Mouse (Mus musculus) megakaryocyte, embryonic 14.5 days (primary cell): ENCODE measurements around the gene Tnfsf12. TPM values are rescaled to one million over a fixed set of nuclear protein-coding genes. Genes with fewer than 3 reads are reported as not detected.
"Not testable (repeated sequence)": the region's sequence is repeated elsewhere in the genome, so short reads cannot be mapped to it uniquely, and the experiment has no call there.

Experiments
- H3K27me3 ChIP-seq: replicated peaks from 2 replicates; pipeline ENCODE3; 2012; ENCODE audit warnings: inconsistent platforms
- H3K36me3 ChIP-seq: replicated peaks from 2 replicates; pipeline ENCODE3; 2012; ENCODE audit warnings: low read length, inconsistent platforms, mixed read lengths
- H3K4me1 ChIP-seq: 2 replicates; pipeline ENCODE4 v1.6.1; 2012; ENCODE audit warnings: inconsistent platforms
- H3K4me3 ChIP-seq: replicated peaks from 2 replicates; pipeline ENCODE3; 2012; ENCODE audit warnings: moderate library complexity, mild to moderate bottlenecking, inconsistent platforms
- H3K9me3 ChIP-seq: 2 replicates; pipeline ENCODE4 v1.6.1; 2012; ENCODE audit warnings: inconsistent platforms
- FLI1 ChIP-seq: IDR thresholded peaks from 2 replicates; pipeline ENCODE4 v1.6.1; 2012; ENCODE audit warnings: low read length, inconsistent platforms, mixed read lengths
- GATA1 ChIP-seq: IDR thresholded peaks from 3 replicates; pipeline ENCODE4 v1.6.1; 2012; ENCODE audit warnings: mixed read lengths, low read length, inconsistent platforms, borderline replicate concordance
- polyA plus RNA-seq: library from polyadenylated mRNA; stranded (reverse); fragments of >175 nt; gene quantifications from 2 replicates; pipeline ENCODE4 v1.2.3, GENCODE M21; 2012; ENCODE audit warnings: low replicate concordance; ENCODE audit not compliant: insufficient read depth

The Tnfsf12 gene
- 5.3 and 13.1 TPM in 2 replicates for polyA plus RNA-seq

DNA sequence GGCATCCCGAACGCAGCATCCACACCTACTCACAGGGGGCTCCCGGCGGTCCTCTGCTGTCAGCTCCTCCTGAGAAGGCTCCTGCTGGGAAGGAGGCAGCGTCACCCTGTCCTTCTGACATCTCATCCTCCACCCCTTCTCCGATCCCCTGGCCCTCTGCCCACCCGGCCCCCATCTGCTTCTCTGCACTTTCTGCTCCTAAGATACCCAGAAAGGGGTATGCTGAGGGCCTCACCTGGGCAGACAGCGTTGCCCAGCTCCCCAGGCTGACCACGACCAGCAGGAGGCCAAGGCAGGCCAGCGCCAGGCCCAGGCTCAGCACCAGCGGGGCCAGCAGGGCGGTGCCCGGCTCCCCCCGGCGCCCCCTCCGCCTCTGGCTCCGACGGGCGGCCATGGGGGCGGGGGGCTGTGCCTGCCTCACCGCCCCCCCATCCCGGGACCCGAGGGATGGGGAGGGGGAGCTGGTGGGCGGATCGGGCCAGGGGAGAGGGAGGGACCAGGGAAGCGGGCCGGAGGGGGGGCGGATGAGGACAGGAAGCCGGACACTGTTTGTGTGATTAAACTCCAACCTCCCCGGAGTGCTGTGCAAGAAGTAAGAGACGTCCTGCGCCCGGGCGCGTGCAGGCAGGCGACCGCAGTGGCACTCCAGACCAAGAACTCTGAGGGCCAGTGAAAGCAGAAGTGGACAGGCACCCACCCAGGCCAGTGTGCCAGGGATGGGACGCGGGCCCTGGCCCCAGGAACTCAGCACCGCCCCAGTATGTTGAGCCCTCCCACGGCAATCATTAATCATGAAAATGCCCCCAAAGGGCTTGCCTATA, at the start of gene Tnfsf12, which contains the start of gene Tnfsfm13:
Gene Tnfsf12, minus strand, starts transcription at position 489 of the 821 bp plus-strand sequence.
Gene Tnfsfm13, minus strand, starts transcription at position 738 of the 821 bp plus-strand sequence.
- Histone ChIP-seq H3K36me3 (no peaks in the 10 kb centered on the region), H3K4me1 (peaks cover 53% of the 10 kb centered on the region), H3K9me3 (peaks cover 5% of the 10 kb centered on the region), H3K27me3 (peaks cover 6% of the 10 kb centered on the region), H3K4me3 (peak within 1 kb of the TSS; percentile 87)
- TF ChIP-seq GATA1: no peak
- no peak for TF ChIP-seq FLI1

DNA sequence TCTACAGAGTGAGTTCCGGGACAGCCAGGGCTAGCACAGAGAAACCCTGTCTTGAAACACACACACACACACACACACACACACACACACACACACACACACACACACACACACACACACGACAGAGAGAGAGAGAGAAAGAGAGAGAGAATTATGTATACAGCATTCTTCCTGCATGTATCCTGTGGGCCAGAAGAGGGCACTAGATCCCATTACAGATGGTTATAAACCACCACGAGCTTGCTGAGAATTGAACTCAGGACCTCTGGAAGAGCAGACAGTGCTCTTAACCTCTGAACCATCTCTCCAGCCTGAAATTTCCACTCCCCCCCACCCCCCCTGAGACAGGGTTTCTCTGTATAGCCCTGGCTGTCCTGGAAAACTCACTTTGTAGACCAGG, 35.8 kb upstream of the Tnfsf12 start:
- not testable (repeated sequence) for H3K4me3 ChIP-seq, H3K27me3 ChIP-seq, H3K9me3 ChIP-seq, H3K4me1 ChIP-seq
- H3K36me3 ChIP-seq: peaks cover 33% of the 10 kb centered on the region

GRCm38 (mm10) chr11:69729063-69729462, 33.4 kb upstream of the Tnfsf12 start:
- H3K36me3 ChIP-seq: peaks cover 10% of the 10 kb centered on the region
- peaks cover 4% of the 10 kb centered on the region for H3K27me3 ChIP-seq
- no peak overlapping the region for H3K4me3 ChIP-seq
- H3K9me3 ChIP-seq: peaks cover 4% of the 10 kb centered on the region; the same call in 1 of the 2 replicates
- TF ChIP-seq FLI1 (no peak), GATA1 (no peak)
- H3K4me1 ChIP-seq: peaks cover 2% of the 10 kb centered on the region; the same call in 1 of the 2 replicates

DNA sequence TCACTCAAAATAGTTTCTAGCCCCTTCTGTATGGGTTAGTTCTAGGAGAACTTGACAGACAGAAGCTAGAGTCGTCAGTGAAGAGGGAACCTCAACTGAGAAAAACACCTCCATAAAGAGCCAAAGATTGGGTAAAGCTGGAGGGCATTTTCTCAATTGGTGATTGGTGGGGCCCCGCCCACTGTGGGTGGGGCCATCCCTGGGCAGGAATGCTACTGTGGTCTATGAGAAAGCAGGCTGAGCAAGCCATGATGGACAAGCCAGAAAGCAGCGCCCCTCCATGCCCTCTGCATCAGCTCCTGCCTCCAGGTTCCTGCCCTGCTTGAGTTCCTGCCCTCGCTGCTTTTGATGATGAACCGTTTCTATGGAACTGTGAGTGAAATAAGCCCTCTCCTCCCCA, 30.3 kb upstream of the Tnfsf12 start:
- Histone ChIP-seq H3K36me3 (no peaks in the 10 kb centered on the region), H3K9me3 (peaks cover 4% of the 10 kb centered on the region; the same call in 1 of the 2 replicates), H3K4me3 (no peak overlapping the region), H3K4me1 (peaks cover 2% of the 10 kb centered on the region; the same call in 1 of the 2 replicates), H3K27me3 (peaks cover 7% of the 10 kb centered on the region)
- TF ChIP-seq FLI1 (no peak), GATA1 (no peak)

DNA sequence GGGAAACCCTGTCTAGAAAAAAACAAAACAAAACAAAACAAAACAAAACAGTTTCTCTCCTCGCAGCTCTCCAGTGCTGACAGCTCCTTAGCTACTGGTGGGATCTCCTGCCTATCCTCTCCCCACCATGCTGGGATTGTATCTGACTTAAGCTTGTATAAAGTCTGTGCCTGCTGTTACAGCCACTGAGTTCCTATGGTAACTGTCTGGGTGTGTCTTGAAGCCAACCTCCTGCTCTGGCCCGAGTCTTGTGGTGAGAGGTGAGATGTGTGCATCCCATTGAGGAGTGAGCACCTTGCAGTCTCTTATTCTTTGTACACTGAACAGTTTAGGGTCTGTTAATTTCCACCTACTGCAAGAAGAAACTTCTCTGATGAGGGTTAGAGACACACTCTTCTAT, 27.4 kb upstream of the Tnfsf12 start:
- Histone ChIP-seq H3K4me3 (no peak overlapping the region), H3K4me1 (peaks cover 2% of the 10 kb centered on the region; the same call in 1 of the 2 replicates), H3K9me3 (peaks cover 4% of the 10 kb centered on the region; the same call in 1 of the 2 replicates), H3K27me3 (peaks cover 7% of the 10 kb centered on the region), H3K36me3 (no peaks in the 10 kb centered on the region)
- TF ChIP-seq FLI1 (no peak), GATA1 (no peak)

- H3K27me3 ChIP-seq: peaks cover 8% of the 10 kb centered on the region
- no peak overlapping the region for H3K4me3 ChIP-seq
- H3K9me3 ChIP-seq: peaks cover 4% of the 10 kb centered on the region; the same call in 1 of the 2 replicates
- H3K4me1 ChIP-seq: peaks cover 6% of the 10 kb centered on the region
- TF ChIP-seq GATA1 (no peak), FLI1 (no peak)
- no peaks in the 10 kb centered on the region for H3K36me3 ChIP-seq
Measured at GRCm38 (mm10) chr11:69720852-69721251, 25.2 kb upstream of the Tnfsf12 start.

- Histone ChIP-seq H3K27me3 (peaks cover 8% of the 10 kb centered on the region), H3K36me3 (no peaks in the 10 kb centered on the region), H3K4me3 (no peak overlapping the region), H3K9me3 (peaks cover 4% of the 10 kb centered on the region; the same call in 1 of the 2 replicates), H3K4me1 (peaks cover 12% of the 10 kb centered on the region)
- TF ChIP-seq GATA1: no peak
- TF ChIP-seq FLI1: no peak
Measured at GRCm38 (mm10) chr11:69719423-69719822, 23.8 kb upstream of the Tnfsf12 start.

GRCm38 (mm10) chr11:69718661-69719060, 23.0 kb upstream of the Tnfsf12 start:
- Histone ChIP-seq H3K36me3 (no peaks in the 10 kb centered on the region), H3K4me3 (no peak overlapping the region), H3K27me3 (peaks cover 8% of the 10 kb centered on the region), H3K4me1 (peaks cover 12% of the 10 kb centered on the region), H3K9me3 (peaks cover 4% of the 10 kb centered on the region; the same call in 1 of the 2 replicates)
- no peak for TF ChIP-seq GATA1
- TF ChIP-seq FLI1: no peak

- Histone ChIP-seq H3K4me3 (no peak overlapping the region), H3K4me1 (peaks cover 12% of the 10 kb centered on the region), H3K9me3 (peaks cover 4% of the 10 kb centered on the region; the same call in 1 of the 2 replicates), H3K27me3 (peaks cover 8% of the 10 kb centered on the region), H3K36me3 (no peaks in the 10 kb centered on the region)
- TF ChIP-seq FLI1 (no peak), GATA1 (no peak)
Measured at GRCm38 (mm10) chr11:69716953-69717352, 21.3 kb upstream of the Tnfsf12 start.

DNA sequence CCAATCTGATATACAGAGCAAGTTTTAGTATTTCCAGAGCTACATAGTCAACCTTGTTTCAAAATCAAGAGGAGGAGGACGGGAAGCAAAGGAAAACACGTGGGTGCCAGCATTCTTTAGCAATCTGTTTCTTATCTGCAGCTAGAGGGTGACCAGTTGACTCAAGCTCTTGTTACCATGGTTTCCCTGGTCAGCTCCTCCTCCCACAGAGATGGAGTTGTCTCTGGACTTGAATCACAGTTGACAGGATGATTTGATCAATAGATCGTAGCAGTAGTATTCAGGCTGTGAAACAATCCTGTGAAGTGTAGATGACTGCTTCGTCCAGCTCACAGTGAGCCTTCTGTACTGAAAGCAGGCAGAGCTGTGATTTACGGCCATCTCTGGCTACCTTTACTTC, 20.3 kb upstream of the Tnfsf12 start:
- H3K36me3 ChIP-seq: no peaks in the 10 kb centered on the region
- peaks cover 20% of the 10 kb centered on the region for H3K4me1 ChIP-seq
- no peak for TF ChIP-seq GATA1
- no peak for TF ChIP-seq FLI1
- H3K27me3 ChIP-seq: peaks cover 5% of the 10 kb centered on the region
- peaks cover 4% of the 10 kb centered on the region; the same call in 1 of the 2 replicates for H3K9me3 ChIP-seq
- H3K4me3 ChIP-seq: no peak overlapping the region
